Mouse (Mus musculus) layer of hippocampus, adult 9-11 months (tissue): Measurements from ENCODE around the gene Mfsd11.

ENCODE experiments used
- DNase-seq: peaks from one replicate; pipeline ENCODE4 v3.0.0; 2022

Gene Mfsd11

DNA sequence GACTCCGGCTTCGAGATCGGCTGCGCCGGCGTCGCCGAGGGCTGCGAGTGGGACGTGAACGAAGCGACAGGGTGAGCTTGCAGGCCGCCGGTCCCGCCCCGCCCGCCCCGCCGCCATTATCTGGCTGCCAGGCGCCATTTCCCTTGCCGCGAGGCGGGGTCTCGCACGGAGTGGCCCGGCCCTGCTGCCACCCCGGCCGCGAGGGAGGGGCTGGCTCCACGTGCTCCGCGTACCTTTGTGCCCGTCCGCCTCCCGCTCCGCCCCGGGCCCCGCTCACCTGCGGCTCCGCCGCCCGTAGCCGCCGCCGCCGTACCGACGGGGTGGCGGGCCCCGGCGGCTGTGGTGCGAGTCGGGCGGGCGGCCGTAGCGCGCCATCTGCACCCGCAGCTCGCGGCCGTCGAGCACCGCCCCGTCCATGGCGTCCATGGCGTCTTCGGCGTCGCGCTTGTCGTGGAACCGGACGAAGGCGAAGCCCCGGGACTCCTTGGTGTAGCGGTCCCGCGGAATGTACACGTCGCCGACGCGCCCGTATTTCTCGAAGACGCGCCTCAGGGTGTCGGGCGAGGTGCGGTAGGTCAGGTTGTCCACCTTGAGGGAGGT, at the start of gene Mfsd11:
Mfsd11 (plus strand) TSS at position 150 of the 600 bp plus-strand sequence.
- DNase-seq = peak; percentile 70

GRCm38 (mm10) chr11:116802709-116803108, 49.5 kb upstream of the Mfsd11 start:
- no peak for DNase-seq

GRCm38 (mm10) chr11:116806136-116807071, 45.8 kb upstream of the Mfsd11 start:
- DNase-seq = no peak

GRCm38 (mm10) chr11:116807116-116807515, 45.1 kb upstream of the Mfsd11 start:
- DNase-seq = no peak

- DNase-seq = no peak
Measured at GRCm38 (mm10) chr11:116807526-116807925, 44.7 kb upstream of the Mfsd11 start.

GRCm38 (mm10) chr11:116807938-116808606, 44.2 kb upstream of the Mfsd11 start:
- DNase-seq = peak; percentile 76

DNA sequence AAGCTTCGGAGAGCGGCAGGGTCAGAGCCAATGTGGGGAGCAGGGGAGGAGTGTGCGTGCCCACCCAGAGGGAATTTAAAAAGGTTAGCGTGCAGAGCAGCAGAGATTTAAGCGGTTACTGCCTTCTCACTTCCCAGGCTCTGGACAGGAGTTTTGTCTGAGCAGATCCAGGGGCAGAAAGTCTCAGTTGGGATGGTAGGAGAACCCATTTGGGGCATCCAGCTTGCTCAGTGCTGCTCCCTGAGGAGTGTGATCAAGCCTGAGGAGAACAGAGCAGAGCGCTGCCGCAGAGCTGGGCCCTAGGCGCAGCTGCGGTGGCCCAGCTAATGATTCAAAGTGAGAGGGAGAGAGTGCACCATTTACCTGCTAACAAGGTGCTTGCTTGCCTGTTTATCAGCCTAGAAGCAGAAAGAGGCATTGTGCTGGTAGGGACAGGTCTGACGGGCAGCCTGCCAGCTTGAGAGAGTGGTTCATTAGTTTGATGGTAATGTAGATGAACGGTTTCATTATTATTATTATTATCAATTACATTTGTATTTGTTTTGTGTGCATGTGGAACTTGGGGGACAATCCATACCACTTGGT, 43.3 kb upstream of the Mfsd11 start:
- DNase-seq = no peak

DNA sequence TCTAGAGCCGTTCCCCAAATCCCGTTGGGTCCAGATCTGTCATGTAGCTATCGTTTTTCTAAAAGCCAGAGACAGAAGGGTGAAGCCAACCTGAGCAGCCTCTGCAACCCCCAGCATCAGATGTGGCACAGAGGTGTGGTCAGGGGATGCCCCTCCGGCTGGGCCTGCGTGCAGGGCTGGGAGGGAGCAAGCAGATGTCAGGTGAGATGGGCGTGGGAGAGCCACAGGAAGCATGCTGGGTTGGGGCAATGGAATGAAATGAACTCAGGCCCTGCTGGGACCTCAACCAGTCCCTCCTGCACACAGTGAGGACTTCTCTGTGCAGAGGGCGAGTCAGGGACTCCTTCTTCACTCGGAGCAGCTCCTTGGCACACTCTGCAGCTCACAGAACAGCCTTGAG, 42.7 kb upstream of the Mfsd11 start:
- no peak for DNase-seq

- no peak for DNase-seq
Measured at GRCm38 (mm10) chr11:116810528-116810927, 41.7 kb upstream of the Mfsd11 start.

DNA sequence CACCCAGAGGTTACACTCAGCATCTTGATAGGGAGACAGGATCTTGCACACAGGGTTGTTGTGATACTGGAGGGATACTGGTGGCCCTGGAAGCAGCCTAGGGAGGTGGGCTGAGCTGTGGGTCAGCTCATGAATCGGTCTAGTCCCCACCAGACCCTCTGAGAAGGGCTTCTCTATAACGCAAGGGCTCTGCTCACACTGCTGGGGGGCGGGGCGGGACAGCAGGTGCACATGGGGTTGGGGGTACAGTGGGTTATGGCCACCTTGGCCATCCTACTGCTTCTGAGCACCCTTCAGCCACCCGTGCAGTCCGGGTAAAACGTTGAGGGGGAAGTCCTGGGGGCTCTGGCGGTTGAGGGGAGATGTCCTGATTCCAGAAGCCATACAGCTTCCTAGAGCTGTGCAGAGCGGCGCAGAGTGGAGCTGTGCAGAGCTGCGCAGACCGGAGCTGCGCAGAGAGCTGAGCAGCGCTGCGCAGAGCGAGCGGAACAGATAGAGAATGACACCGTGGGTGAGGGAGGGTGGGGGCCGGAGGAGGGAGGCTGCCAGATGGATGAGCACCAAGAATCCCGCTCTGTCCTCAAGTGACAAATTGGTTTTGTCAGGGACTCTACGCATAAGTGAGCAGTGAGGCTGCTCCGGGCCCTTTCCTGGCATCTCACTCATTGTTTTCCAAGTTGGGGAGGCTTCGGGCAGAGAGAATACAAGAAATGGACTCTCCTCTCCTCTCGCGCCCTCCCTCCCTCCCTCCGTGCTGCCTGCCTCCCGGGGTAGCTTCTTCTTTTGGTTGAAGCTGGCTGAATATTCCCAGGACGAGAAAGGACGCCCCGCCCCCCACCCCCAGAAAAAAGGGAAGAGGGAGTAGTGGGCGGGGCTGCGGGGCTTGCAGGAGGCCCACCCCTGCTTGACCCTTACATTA, 41.0 kb upstream of the Mfsd11 start:
- peak; percentile 81 for DNase-seq

DNA sequence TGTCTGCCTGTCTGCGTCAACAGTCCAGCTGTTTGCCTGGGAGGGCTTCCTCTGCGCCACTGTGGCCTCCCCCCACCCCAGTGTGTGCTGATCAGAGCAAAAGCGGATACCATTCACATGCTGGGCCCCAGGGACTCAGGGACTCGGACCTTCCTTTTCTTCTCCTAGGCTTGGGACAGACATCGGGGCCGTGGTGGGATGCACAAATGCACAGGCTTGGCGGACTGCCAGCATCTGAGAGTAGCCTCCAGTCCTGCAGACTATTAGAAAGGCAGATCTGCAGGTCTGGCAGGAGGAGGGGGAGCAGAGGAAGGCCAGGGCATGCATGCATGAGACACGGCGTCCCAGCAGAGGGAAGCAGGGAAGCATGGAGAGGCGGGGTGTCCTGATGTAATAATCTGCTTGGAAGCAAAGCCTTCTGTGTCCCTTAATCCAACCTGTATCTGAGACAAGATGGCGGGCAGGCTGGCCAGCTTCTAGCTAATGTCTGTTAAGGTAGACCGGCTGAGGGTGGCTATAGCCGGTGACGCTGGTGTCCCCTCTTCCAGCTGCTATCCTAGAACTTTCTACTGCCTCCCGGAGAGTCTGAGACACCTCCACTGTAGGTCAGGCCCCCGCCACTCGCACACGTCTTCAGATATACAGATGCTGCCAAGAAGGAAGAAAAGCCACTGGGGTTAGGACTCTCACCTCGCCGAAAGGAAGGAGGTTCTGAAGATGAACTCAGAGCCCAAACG, 39.3 kb upstream of the Mfsd11 start:
- DNase-seq = no peak

DNA sequence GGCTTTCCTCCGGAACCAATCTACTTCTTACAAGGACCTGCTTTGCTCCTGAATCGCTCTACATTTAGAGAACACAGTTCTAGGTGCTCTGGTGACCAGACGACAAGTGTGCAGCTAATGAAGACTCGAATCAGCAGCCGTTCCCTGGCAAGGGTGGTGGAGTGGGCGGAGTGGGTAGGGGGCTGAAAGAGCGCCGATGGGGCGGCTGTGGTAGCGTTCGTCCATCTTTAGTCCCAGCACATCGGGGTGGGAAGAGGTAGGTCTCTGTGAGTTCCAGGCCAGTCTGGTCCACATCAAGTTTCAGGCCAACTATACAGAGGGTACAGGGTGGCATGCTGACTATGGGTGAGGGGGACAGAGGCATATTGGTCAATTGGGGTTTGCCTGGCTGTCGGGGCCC, 38.6 kb upstream of the Mfsd11 start:
- no peak for DNase-seq

DNA sequence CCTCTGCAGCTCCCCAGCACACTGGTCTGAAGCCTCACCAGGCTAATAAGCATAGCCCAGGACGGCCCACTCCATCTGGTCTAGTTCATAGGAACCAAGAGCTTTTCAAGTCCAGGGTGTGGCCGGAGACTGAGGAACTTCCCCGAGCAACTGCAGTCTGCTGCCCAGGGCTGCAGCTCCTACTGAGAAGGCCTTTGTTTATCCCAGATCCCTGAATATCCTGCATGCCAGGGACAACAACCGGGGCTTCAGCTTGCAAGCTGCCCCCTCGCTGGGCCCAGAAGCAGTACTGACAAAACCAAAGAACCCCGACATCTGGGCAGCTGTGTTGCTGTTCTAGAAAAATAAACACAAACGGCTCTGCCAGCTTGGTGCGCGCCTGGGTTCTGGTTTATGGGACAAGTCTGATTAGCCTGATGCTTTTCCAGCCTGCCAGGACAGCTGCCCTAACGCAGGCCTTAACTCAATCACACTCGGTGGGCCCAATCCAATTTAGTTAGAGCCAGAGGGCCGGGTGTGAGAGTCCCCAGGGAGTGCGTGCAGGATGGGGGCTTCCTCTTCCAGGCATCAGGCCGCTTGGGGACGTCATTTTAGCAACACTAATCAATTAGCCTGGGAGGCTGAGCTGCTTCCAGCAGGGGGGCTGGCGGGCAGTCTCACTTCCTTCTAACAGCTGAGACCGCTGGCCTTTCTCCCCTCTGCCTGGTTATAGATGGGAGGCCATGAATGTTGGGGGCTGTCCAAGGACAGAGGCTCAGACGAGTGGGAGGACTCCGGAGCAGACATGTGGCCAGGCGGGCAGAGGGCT, 38.0 kb upstream of the Mfsd11 start:
- no peak for DNase-seq

DNA sequence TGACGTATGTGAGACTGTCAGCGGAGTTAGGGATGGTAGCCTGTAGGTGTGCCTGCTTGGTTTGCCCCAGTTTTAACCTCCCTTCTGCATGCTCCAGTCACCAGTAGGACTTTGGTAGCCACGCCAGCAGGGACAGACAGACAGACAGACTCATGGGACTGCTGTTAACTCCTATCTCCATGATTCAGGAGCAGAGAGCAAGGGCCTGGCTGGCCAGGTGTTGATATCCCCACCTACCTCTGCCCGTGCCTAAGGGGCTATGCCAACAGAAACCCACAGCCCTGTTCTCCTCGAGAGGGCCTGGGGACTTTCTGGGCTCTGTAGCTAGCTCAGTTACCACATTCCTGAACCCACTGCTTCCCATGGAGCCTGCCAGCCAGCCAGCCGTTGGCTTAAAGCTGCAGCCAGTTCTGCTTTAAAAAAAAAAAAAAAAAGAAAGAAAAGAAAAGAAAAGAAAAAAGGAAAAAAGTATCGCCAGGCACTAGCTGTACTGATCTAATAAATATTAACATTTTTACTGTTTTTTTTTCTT, 37.3 kb upstream of the Mfsd11 start:
- no peak for DNase-seq

GRCm38 (mm10) chr11:116816769-116817168, 35.5 kb upstream of the Mfsd11 start:
- DNase-seq = no peak

DNA sequence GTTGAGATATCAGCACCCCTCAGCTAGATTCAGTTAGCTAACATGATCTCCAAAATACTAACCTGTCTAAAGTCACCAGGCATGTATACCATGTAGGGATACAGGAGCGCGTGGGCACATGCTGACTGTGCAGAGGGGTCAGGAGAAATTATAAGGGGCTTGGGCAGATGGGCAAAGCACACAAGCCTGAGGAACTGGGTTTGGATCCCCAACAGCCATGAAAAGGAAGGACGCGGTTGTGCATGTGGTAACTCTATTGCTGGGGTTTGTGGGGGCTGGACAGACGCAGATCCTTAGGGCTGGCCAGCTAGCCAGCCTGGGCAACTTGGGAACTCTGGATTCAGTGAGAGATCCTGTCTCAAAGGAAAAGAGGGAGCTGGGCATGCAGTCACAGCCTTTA, 34.7 kb upstream of the Mfsd11 start:
- DNase-seq = no peak

DNA sequence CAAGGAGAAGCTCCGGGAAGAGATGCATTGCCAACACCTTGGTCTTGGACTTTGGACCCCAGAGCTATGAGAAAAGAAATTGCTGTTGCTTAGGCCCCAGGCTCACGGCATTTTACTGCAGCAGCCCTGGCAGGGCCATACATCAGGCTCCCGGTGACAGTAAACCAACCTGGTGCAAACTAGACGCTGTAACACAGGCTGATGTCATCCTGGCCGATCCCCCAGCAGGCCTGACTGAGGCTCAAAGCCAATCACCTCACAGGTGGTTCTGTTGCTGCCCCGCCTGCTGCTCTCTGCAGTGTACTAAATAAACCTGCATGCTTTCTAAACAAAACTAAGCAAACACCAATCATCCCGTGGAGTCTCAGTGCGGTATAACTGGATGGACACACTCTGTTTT, 33.5 kb upstream of the Mfsd11 start:
- no peak for DNase-seq

- DNase-seq = no peak
Measured at GRCm38 (mm10) chr11:116819932-116820593, 32.2 kb upstream of the Mfsd11 start.

- DNase-seq = no peak
Measured at GRCm38 (mm10) chr11:116821057-116821940, 30.9 kb upstream of the Mfsd11 start.
